Mouse (Mus musculus) liver, embryonic 14.5 days (tissue): ENCODE results near the gene Nxt1.

Experiments
- CTCF ChIP-seq: IDR thresholded peaks from 2 replicates; pipeline ENCODE4 v1.5.1; 2016; ENCODE audit warnings: antibody characterized with exemption, low read depth, control low read depth
- EP300 ChIP-seq: IDR thresholded peaks from 2 replicates; pipeline ENCODE4 v1.6.1; 2016; ENCODE audit warnings: antibody characterized with exemption, low read depth

DNA sequence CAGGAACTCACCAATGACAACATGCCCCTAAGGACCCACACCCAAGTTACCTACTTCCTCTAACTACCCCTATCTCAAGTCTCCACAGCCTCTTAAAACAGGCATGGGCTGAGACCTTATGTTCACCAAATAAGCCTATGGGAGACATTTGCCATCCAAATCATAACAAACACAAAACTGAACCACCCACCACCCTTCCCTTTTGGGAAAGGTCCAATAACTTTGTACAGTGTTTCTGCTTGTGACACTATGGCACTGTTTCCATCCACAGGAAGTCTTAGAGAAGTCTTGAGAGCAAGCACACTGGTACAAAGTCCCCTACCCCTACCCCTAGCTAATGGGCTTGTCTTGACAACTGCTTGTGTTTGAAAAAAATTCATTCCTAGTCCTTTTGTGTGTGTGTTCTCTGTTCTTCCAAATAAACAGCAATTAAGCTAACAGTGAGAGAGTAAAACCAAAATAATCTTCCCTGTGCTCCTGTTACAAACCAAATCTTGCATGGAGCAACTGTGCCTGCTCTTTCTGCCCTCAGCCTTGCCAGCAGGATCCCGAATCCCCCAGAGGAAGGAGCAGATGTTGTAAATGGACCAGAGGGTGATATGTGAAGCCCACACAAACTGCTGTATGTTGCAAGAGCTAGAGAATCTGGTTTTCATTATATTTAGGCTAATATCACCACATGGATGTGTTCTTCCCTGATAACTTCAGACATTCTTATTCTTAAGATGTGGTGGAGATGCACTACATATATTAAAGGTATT, 29.6 kb upstream of the Nxt1 start:
- TF ChIP-seq CTCF (no peak), EP300 (no peak)
